Mouse (Mus musculus) right cerebral cortex, adult 2 months (tissue): ENCODE measurements around the gene Hoxb8.

Experiments used
- DNase-seq, 2 experiments: peaks; one replicate each; pipeline ENCODE4 v3.0.0; 2021 to 2022; ENCODE audit warnings: low spot score in 2 of 2

The Hoxb8 gene

DNA sequence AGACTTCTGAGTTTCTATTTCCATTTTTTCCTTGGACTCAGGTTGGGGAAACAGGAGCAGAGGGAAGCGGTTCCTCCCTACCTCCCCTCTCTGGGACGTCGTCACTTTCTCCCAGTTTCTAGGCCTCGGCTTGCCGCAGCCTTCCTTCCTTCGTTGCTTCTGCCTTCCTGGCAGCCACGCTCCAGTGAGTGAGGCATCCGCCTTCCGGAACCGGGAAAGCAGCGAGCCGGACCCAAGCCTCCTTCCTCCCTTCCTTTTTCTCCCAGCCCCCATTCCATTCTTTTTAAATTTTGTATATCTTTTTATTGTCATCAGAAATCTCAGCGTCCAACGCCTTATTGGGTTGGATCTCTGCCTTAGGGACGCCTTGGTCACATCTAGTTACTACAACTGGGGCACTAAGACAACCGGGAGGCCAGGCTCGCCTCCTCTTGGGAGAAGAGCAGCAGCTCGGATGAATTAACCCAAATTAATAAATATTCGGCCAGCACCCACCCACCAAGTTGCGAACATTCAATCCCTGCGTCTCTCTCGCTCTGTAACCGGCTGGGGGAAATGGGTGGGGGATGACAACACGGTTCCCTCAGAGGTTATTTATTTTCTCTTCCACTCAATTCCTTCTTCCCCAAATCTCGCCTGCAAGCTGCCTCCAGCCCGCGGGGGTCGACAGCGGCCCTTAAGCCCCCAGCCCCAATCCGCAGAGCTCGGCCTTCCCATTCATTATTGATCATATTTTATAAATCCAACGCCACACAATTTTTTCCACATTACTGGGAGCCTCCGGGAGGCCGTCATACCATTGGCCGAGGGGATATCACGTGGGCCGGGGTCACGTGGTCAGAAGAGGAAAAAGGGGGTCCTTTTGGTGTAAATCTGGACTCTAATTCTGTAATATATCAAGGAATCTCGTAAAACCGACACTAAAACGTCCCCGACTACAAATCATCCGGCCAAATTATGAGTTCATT lies 4.3 kb downstream of the Hoxb8 start, which contains the start of gene Hoxb7:
Hoxb7 (plus strand) TSS at position 853 of the 968 bp plus-strand sequence.
- DNase-seq: no peak

GRCm38 (mm10) chr11:96286739-96287385 lies 5.2 kb downstream of the Hoxb8 start:
- DNase-seq: no peak

- no peak for DNase-seq
Measured at GRCm38 (mm10) chr11:96287411-96287810, 5.7 kb downstream of the Hoxb8 start.

DNA sequence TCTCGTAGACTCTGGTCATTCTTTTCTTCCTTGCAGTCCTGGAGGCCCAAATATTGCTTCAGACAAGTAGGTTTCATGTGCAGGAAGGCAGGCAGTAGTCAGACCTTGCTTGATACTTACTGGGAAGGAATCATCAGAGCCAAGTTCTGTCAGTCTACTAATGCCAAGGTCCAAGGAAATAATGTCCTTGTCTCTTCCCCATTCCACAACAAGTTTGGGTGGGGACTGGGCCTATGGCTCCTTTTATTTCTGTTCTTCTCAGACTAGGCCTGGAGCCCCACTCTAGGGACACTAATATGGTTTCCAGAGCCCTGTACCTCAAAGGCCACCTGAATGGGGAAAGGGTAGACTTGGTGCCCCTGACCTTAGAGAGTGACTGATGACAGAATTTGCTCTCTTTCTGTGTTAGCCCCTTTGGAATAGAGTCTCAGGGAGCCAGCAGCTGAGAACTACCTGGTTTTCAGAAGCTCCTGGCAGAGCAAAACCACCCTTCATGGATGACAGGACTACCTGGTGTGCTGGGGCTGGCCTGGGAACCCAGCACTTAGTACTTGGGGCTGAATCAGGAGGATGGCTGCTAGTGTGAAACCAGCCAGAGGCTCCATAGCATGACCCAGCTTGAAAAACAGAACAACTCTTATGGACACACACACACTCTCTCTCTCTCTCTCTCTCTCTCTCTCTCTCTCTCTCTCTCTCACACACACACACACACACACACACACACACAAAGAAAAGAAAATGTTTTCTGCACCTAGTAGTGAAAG lies 6.9 kb downstream of the Hoxb8 start:
- DNase-seq: no peak

GRCm38 (mm10) chr11:96289293-96289692 lies 7.6 kb downstream of the Hoxb8 start:
- no peak for DNase-seq

DNA sequence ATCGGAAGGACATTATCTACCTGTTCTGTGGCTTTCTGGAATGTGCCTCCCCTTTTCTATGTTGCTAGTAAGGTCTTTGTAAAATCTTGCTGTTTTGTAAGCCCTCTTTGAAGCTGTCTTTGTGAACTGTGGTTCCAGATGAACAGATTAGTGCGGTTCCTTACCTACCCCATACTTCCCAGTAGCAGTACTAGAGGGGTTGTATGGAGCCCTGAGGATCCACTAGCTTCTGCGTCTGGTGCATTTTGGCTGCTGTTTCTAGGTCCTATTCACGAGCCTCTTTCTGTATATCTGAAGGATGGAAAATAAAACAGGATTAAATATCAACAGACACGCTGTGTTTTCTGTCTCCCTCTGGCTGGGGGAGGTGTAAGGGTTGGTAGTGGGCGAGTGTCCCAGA lies 8.1 kb downstream of the Hoxb8 start:
- DNase-seq: no peak

DNA sequence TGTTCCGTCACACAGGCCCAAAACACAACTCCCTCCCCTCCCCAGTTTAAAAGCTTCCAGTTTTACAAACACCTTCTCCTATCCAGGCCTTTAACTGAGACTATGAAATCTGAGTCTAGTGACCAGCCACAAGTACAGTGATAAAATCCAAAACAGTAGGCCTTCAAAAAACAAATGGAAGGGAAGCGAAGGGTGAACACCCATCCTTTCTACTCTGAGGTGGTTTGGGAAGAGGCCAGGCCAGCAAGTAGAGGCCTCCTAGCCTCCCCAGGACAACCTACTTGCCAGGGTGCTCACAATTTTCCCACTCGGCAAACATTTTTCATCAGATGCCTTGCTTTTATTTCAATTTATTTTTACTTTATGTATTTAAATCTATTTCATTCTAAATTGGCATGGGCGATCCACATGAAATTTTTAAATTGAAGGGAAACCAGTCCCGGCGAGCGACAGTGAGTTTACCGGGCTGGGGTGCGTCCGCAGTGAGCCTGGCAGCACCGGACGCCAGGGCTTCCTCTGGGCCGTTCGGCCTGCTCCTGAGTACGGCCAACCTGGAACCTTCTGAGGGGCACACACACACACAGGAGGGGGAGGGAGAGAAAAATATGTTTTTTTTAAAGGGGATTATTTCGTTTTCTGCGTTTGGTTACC lies 9.1 kb downstream of the Hoxb8 start:
- no peak for DNase-seq

GRCm38 (mm10) chr11:96291681-96292564 lies 10.2 kb downstream of the Hoxb8 start, which contains the start of gene Hoxb6:
Gene Hoxb6, plus strand, starts transcription at chr11:96292476.
- DNase-seq: no peak

DNA sequence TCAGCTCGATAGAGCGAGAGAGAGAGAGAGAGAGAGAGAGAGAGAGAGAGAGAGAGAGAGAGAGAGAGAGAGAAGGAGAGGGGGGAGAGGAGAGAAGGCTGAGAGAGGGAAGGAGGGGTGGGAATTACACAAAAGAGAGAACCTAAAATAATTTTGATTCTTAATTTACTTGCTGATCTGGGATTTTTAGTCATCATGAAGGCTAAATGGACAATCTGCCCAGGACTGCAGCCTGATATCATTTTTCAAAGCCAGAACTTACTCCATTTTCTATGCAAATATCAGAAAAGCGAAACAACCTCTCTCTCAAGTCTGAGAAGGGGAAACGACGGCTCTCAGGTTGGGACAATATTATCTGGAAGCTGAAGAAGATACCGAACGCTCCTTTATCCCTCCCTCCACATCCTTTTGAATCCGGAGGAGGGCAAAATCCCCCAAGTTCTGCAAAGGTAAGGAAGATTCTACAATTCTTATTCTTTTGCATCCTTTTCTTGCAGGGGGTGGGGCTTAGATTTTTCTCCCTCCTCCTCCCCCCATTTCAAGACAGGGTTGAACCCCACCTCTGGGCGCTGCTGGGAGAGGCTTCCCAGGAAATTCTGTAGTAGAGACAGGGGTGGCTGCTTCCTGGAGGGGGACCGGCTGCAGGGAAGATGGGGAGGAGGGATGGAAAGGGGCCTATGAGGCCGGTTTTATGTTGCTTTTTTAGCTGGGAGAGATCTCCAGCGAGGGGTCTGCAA lies 11.0 kb downstream of the Hoxb8 start:
- no peak for DNase-seq

DNA sequence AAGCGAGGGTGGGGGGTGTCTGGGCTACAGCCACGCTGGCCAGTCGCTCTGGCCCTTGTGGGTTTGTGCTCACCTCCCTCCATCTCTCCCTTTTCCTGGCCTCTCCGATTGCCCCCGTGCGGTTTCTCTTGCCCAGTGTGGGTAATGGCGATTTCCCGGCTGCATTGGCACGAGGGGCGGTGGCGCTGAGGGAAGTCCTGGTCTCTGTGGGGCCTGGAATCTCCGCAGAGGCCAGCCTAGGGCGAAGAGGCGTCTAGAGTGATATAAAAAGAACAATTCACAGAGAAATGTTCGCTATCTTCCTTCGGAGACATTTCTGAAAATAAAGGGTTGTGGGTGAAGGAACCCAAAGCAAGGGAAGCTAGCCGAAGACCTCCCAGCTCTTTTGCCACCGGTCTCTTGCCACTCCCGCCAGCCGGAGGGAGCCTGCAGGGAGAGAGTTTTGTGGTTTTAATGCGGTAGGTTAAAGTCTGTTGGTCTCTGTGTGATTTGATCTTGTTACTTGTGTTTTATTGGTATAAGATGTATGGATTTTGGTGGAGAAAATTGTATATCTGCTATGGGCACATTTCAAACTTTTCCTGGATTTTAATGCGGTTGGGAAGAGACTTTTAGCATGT lies 11.7 kb downstream of the Hoxb8 start:
- no peak for DNase-seq

GRCm38 (mm10) chr11:96294245-96295091 lies 12.8 kb downstream of the Hoxb8 start:
- peak; percentile 44 to 65 for DNase-seq

DNA sequence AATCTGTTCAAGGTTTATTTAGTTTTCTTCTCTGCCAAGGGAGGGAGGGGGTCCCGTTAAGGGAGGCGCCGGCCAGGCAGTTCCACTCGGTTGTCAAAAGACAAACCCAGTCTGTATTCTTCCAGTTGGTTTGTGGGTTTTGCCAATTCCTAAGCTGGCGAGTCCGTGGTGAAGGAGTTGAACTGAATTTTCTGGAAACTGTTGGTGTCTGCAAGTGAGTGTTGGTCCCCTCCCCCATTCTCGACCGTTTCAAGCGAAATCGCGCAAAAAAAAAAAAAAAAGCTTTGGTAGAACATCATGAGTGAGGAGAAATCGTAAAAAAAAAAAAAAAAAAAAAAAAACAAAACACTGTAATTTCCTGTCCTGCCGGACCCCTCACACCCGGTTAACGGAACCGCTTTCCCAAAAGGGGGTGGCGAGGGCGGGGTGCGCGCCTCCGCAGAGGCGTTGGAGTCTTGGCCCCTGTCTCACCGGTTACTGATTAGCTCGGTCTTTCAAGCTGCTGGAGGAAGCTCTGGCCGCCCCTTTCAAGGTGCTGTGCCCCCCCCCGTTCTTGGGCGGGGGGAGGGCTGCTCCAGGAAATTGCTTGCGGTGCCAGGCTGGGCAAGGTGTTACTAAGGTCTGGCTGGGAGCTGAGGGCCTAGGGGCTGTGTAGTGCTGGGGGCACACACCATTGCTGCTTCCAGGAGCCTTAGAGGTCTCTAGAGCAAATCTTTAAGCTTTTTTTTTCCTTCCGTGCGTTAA lies 13.6 kb downstream of the Hoxb8 start:
- DNase-seq: no peak

- no peak for DNase-seq
Measured at GRCm38 (mm10) chr11:96296997-96297396, 15.3 kb downstream of the Hoxb8 start.

DNA sequence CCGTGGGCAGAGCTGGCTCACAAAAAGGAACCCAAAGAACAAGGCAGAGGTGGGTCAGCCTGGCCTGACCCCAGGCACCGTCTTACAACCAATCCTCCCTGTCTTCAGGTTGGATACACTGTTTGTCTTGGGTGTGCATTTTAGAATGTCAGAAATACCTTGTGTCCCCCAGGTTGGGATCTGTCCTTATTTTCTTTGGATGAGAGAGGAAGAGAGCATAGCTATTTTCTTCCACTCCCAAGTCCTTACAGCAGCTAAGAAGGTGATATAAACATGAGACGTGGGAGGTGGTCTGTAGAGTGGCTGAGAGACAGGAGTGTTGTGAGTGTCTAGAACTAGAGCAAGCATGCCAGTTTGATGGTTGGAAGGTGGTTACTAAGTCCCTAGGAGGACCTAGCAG lies 15.7 kb downstream of the Hoxb8 start:
- DNase-seq: no peak

- DNase-seq: no peak
Measured at GRCm38 (mm10) chr11:96297968-96298635, 16.4 kb downstream of the Hoxb8 start.

DNA sequence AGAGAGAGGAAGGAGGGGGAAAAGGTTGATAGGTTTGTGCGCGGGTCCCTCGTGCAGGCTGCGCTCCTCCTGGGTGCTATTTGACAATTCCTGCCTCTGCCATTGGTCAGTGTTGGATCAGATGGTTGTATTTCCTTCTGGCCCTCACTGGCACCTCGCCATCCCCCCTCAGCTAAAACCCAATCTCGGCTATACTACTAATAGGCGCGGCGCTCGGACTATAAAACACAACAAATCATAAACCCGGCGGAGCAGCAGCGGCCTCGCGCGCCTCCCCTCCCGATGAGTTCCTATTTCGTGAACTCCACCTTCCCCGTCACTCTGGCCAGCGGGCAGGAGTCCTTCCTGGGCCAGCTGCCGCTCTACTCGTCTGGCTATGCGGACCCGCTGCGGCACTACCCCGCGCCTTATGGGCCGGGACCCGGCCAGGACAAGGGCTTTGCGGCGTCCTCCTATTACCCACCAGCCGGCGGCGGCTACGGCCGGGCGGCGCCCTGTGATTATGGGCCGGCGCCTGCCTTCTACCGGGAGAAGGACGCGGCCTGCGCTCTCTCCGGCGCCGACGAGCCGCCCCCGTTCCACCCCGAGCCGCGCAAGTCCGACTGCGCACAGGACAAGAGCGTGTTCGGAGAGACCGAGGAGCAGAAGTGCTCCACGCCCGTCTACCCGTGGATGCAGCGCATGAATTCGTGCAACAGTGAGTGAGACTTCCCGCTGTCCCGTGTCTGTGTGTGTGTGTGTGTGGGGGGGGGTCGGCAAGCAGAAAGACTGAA lies 17.4 kb downstream of the Hoxb8 start:
- DNase-seq: no peak
